8 mouse cellular contexts compared by ENCODE assay signal in genomic region chr4:44083945-44084344, GRCm38 (mm10). TPM values are rescaled to one million over a fixed set of nuclear protein-coding genes. Genes with fewer than 3 reads are reported as not detected.
DNase-seq lines count a peak whose midpoint lies in the region; ATAC-seq and TF ChIP-seq lines count a peak whose summit lies in the region.

TSS of gene Gne (minus strand) at chr4:44084177.

- no peaks in the 10 kb centered on the region for H3K36me3 ChIP-seq in intestine, embryonic 15.5 days
- H3K36me3 ChIP-seq in limb, embryonic 14.5 days (ENCODE audit: control insufficient read depth, insufficient read depth, low read length), result no peaks in the 10 kb centered on the region
- no peaks in the 10 kb centered on the region for H3K36me3 ChIP-seq in midbrain, embryonic 16.5 days (ENCODE audit: control insufficient read depth, insufficient read depth, low read length)

- H3K27me3 ChIP-seq in intestine, embryonic 15.5 days (replicated peaks), result no peaks in the 10 kb centered on the region
- H3K27me3 ChIP-seq in limb, embryonic 14.5 days (ENCODE audit: control insufficient read depth, insufficient read depth, low read length), result no peaks in the 10 kb centered on the region
- H3K27me3 ChIP-seq in midbrain, embryonic 16.5 days (ENCODE audit: control insufficient read depth, insufficient read depth, low read depth, low read length), result no peaks in the 10 kb centered on the region

- TF ChIP-seq POLR2A in limb, embryonic 14.5 days (IDR thresholded peaks at IDR 0.05; ENCODE audit: borderline replicate concordance, extremely low read depth, insufficient read depth, insufficient read length), result no peak

- H3K9ac ChIP-seq in intestine, embryonic 15.5 days, result no peak within 1 kb of the TSS
- H3K9ac ChIP-seq in limb, embryonic 14.5 days (ENCODE audit: low read depth, low read length, severe bottlenecking), result peak within 1 kb of the TSS; percentile 12; the same call in 1 of the 2 replicates
- no peak within 1 kb of the TSS for H3K9ac ChIP-seq in midbrain, embryonic 16.5 days (ENCODE audit: low read depth, low read length)

- no peak for ATAC-seq in CD4-positive, CD25-positive, alpha-beta regulatory T cell, adult 4 months
- peak; percentile 57 for ATAC-seq in intestine, embryonic 15.5 days
- ATAC-seq in limb, embryonic 14.5 days (ENCODE audit: low FRiP score, low read depth), result no peak
- no peak for ATAC-seq in midbrain, embryonic 16.5 days

- H3K4me2 ChIP-seq in intestine, embryonic 15.5 days (replicated peaks), result peak within 1 kb of the TSS; percentile 45
- H3K4me2 ChIP-seq in limb, embryonic 14.5 days (replicated peaks; ENCODE audit: low read depth, low read length, severe bottlenecking), result peak within 1 kb of the TSS; percentile 37
- H3K4me2 ChIP-seq in midbrain, embryonic 16.5 days (ENCODE audit: low read length), result no peak within 1 kb of the TSS

- peak within 1 kb of the TSS; percentile 11; the same call in 1 of the 2 replicates for H3K4me3 ChIP-seq in intestine, embryonic 15.5 days (replicated peaks)
- peak within 1 kb of the TSS; percentile 8; the same call in 1 of the 2 replicates for H3K4me3 ChIP-seq in limb, embryonic 14.5 days (replicated peaks; ENCODE audit: low read length)
- no peak within 1 kb of the TSS for H3K4me3 ChIP-seq in midbrain, embryonic 16.5 days (ENCODE audit: low read depth, low read length)

- no peaks in the 10 kb centered on the region for H3K9me3 ChIP-seq in intestine, embryonic 15.5 days
- H3K9me3 ChIP-seq in limb, embryonic 14.5 days (ENCODE audit: control insufficient read depth, low read length), result no peaks in the 10 kb centered on the region
- no peaks in the 10 kb centered on the region for H3K9me3 ChIP-seq in midbrain, embryonic 16.5 days (replicated peaks; ENCODE audit: control insufficient read depth, low read length, poor library complexity, severe bottlenecking)

- no peak for DNase-seq in adrenal gland, adult 8-10 months
- no peak for DNase-seq in gonadal fat pad, adult 2 months (ENCODE audit: low read depth)
- DNase-seq in limb, embryonic 14.5 days (ENCODE audit: low spot score), result no peak
- DNase-seq in frontal cortex, postnatal 36 days (ENCODE audit: low spot score in 2 of 2), result no peak
- no peak for DNase-seq in urinary bladder, adult 18-20 months (ENCODE audit: low spot score in 2 of 2)

- H3K4me1 ChIP-seq in intestine, embryonic 15.5 days (replicated peaks), result peaks cover 7% of the 10 kb centered on the region; the same call in 1 of the 2 replicates
- 0 out of 2 replicates have a peak, but pooled peaks cover 11% of the 10 kb centered on the region for H3K4me1 ChIP-seq in limb, embryonic 14.5 days (ENCODE audit: control insufficient read depth, insufficient read depth, low read length)
- H3K4me1 ChIP-seq in midbrain, embryonic 16.5 days (ENCODE audit: control insufficient read depth, insufficient read depth, low read length), result no peaks in the 10 kb centered on the region; the same call in 1 of the 2 replicates

- H3K27ac ChIP-seq in intestine, embryonic 15.5 days, result no peak within 1 kb of the TSS
- H3K27ac ChIP-seq in limb, embryonic 14.5 days (replicated peaks; ENCODE audit: low read depth, low read length), result no peak within 1 kb of the TSS
- no peak within 1 kb of the TSS for H3K27ac ChIP-seq in midbrain, embryonic 16.5 days (ENCODE audit: low read length)

- 11% methylated on average over 11 of the region's 11 CpGs for whole genome bisulfite sequencing in intestine, embryonic 15.5 days
- WGBS in limb, embryonic 14.5 days, result 8% methylated on average over 11 of the region's 11 CpGs
- 20% methylated on average over 11 of the region's 11 CpGs for WGBS in midbrain, embryonic 16.5 days

RNA-seq across cellular contexts. Expression of gene Gne, which starts in this region (rescaled TPM):
- 10 to 100 TPM; 20.5 to 20.9 TPM for polyA plus RNA-seq in CD4-positive, CD25-positive, alpha-beta regulatory T cell, adult 4 months (2017; shearing (Covaris generic))
- total RNA-seq in adrenal gland, adult 8-10 months (2022), result 10 to 100 TPM; 38.9 to 51.1 (median 45.4) TPM
- polyA plus RNA-seq in gonadal fat pad, adult 2 months (2012; rRNA removed), result 58.9 and 91.4 TPM in 2 replicates
- 42.0 and 47.0 TPM in 2 replicates for polyA plus RNA-seq in intestine, embryonic 15.5 days (2015; fragmentation: Nextera tagmentation; extraction: Ambion mirVana)
- polyA plus RNA-seq in limb, embryonic 14.5 days (2012; rRNA removed), result 13.8 and 18.1 TPM in 2 replicates
- polyA plus RNA-seq in limb, embryonic 14.5 days (2014; fragmentation: Nextera tagmentation; extraction: Ambion mirVana), result 27.3 and 27.8 TPM in 2 replicates
- 29.9 TPM in 2 replicates for polyA plus RNA-seq in midbrain, embryonic 16.5 days (2015; fragmentation: Nextera tagmentation; extraction: Ambion mirVana)
